Mouse (Mus musculus) adrenal gland, adult 8-10 months (tissue): ENCODE data around the gene Tec. TPM values are rescaled to one million over a fixed set of nuclear protein-coding genes. Genes with fewer than 3 reads are reported as not detected.
"Not testable (repeated sequence)": the region's sequence is repeated elsewhere in the genome, so short reads cannot be mapped to it uniquely, and the experiment has no call there.

Source experiments
- DNase-seq: peaks from one replicate; pipeline ENCODE4 v3.0.0; 2022
- total RNA-seq, 4 experiments: library from RNA; stranded (reverse); gene quantifications; 2 replicates each; pipeline ENCODE4 v1.2.4; 2022

Tec gene
- total RNA-seq, 4 experiments from 2014 or later: 2.0 to 3.8 (median 3.2) TPM

- DNase-seq: no peak
These were observed 48.1 kb downstream of the Tec start for GRCm38 (mm10) chr5:72820036-72820640.

- no peak for DNase-seq
These were observed 49.6 kb downstream of the Tec start for GRCm38 (mm10) chr5:72818513-72819180.

GRCm38 (mm10) chr5:72817523-72818091 lies 50.7 kb downstream of the Tec start:
- no peak for DNase-seq

- DNase-seq: not testable (repeated sequence)
These were observed 51.3 kb downstream of the Tec start for GRCm38 (mm10) chr5:72816960-72817359.

- DNase-seq: no peak
These were observed 51.8 kb downstream of the Tec start for GRCm38 (mm10) chr5:72816491-72816890.

- no peak for DNase-seq
These were observed 52.2 kb downstream of the Tec start for GRCm38 (mm10) chr5:72816046-72816445.

GRCm38 (mm10) chr5:72815361-72815760 lies 52.9 kb downstream of the Tec start:
- no peak for DNase-seq

GRCm38 (mm10) chr5:72814072-72814471 lies 54.2 kb downstream of the Tec start:
- no peak for DNase-seq

GRCm38 (mm10) chr5:72812908-72813307 lies 55.4 kb downstream of the Tec start:
- DNase-seq: no peak

- DNase-seq: no peak
These were observed 56.0 kb downstream of the Tec start for GRCm38 (mm10) chr5:72812328-72812727.

GRCm38 (mm10) chr5:72811397-72811796 lies 56.9 kb downstream of the Tec start:
- no peak for DNase-seq

- DNase-seq: no peak
These were observed 57.3 kb downstream of the Tec start for GRCm38 (mm10) chr5:72810990-72811389.

GRCm38 (mm10) chr5:72809480-72809879 lies 58.8 kb downstream of the Tec start:
- DNase-seq: no peak

- DNase-seq: no peak
These were observed 59.7 kb downstream of the Tec start for GRCm38 (mm10) chr5:72808456-72809111.

- no peak for DNase-seq
These were observed 65.4 kb downstream of the Tec start for GRCm38 (mm10) chr5:72802851-72803250.

- DNase-seq: no peak
These were observed 69.7 kb downstream of the Tec start for GRCm38 (mm10) chr5:72798563-72798962.

- no peak for DNase-seq
These were observed 72.1 kb downstream of the Tec start for GRCm38 (mm10) chr5:72796186-72796613.

- DNase-seq: no peak
These were observed 74.9 kb downstream of the Tec start for GRCm38 (mm10) chr5:72793309-72793850.

- DNase-seq: no peak
These were observed 76.5 kb downstream of the Tec start for GRCm38 (mm10) chr5:72791789-72792188.

- DNase-seq: no peak
These were observed 76.9 kb downstream of the Tec start for GRCm38 (mm10) chr5:72791386-72791785.

- no peak for DNase-seq
These were observed 82.8 kb downstream of the Tec start for GRCm38 (mm10) chr5:72785451-72785850.

GRCm38 (mm10) chr5:72784719-72785118 lies 83.6 kb downstream of the Tec start:
- DNase-seq: no peak

GRCm38 (mm10) chr5:72783957-72784356 lies 84.3 kb downstream of the Tec start:
- no peak for DNase-seq
